Mouse (Mus musculus): ENCODE data around the gene Nudt7.

GRCm38 (mm10) chr8:114159666-114160065, 26.3 kb downstream of the Nudt7 start:
- TF ChIP-seq POLR2AphosphoS2 (IDR thresholded peaks at IDR 0.05; ENCODE audit: low read depth, low read length) (no peak), USF1 (IDR thresholded peaks at IDR 0.05; ENCODE audit: low read depth, low read length) (no peak)

Measured in CH12.LX (cell line).